8 mouse cellular contexts compared by ENCODE assay signal in genomic region chr2:110564673-110565627, GRCm38 (mm10). TPM values are rescaled to one million over a fixed set of nuclear protein-coding genes. Genes with fewer than 3 reads are reported as not detected.
DNase-seq lines count a peak whose midpoint lies in the region; ATAC-seq lines count a peak whose summit lies in the region.

No protein-coding gene starts in this region.

- ATAC-seq in embryonic facial prominence, embryonic 11.5 days (replicated peaks; ENCODE audit: insufficient number of reproducible peaks, low FRiP score, low TSS enrichment, low read depth): peak; percentile 82
- ATAC-seq in kidney, embryonic 14.5 days (ENCODE audit: low FRiP score, low TSS enrichment): peak; percentile 88
- peak; percentile 87 for ATAC-seq in limb, embryonic 11.5 days (ENCODE audit: insufficient number of reproducible peaks, low FRiP score, low TSS enrichment, low read depth)
- peak; percentile 84 for ATAC-seq in midbrain, embryonic 16.5 days

- H3K9me3 ChIP-seq in embryonic facial prominence, embryonic 11.5 days (replicated peaks; ENCODE audit: control insufficient read depth, low read length): no peaks in the 10 kb centered on the region
- H3K9me3 ChIP-seq in kidney, embryonic 14.5 days (ENCODE audit: control insufficient read depth, low read length): no peaks in the 10 kb centered on the region
- no peaks in the 10 kb centered on the region for H3K9me3 ChIP-seq in limb, embryonic 11.5 days (ENCODE audit: control insufficient read depth, low read length)
- H3K9me3 ChIP-seq in midbrain, embryonic 16.5 days (replicated peaks; ENCODE audit: control insufficient read depth, low read length, poor library complexity, severe bottlenecking): no peaks in the 10 kb centered on the region

- no peak overlapping the region for H3K9ac ChIP-seq in embryonic facial prominence, embryonic 11.5 days (replicated peaks; ENCODE audit: low read length)
- no peak overlapping the region for H3K9ac ChIP-seq in kidney, embryonic 14.5 days (ENCODE audit: low read depth, low read length)
- H3K9ac ChIP-seq in limb, embryonic 11.5 days (ENCODE audit: low read length): no peak overlapping the region
- H3K9ac ChIP-seq in midbrain, embryonic 16.5 days (ENCODE audit: low read depth, low read length): no peak overlapping the region

- no peak overlapping the region for H3K4me2 ChIP-seq in embryonic facial prominence, embryonic 11.5 days (ENCODE audit: low read depth, low read length)
- H3K4me2 ChIP-seq in kidney, embryonic 14.5 days (replicated peaks; ENCODE audit: low read depth, low read length): no peak overlapping the region
- no peak overlapping the region for H3K4me2 ChIP-seq in limb, embryonic 11.5 days (ENCODE audit: low read depth, severe bottlenecking)
- H3K4me2 ChIP-seq in midbrain, embryonic 16.5 days (ENCODE audit: low read length): no peak overlapping the region

- H3K4me1 ChIP-seq in embryonic facial prominence, embryonic 11.5 days (ENCODE audit: control insufficient read depth, insufficient read depth, low read length): no peaks in the 10 kb centered on the region
- H3K4me1 ChIP-seq in kidney, embryonic 14.5 days (ENCODE audit: control insufficient read depth, insufficient read depth, low read length): no peaks in the 10 kb centered on the region
- no peaks in the 10 kb centered on the region for H3K4me1 ChIP-seq in limb, embryonic 11.5 days (ENCODE audit: control insufficient read depth, insufficient read depth, low read length)
- no peaks in the 10 kb centered on the region for H3K4me1 ChIP-seq in midbrain, embryonic 16.5 days (ENCODE audit: control insufficient read depth, insufficient read depth, low read length)

- DNase-seq in urinary bladder, postnatal 14 days (ENCODE audit: low spot score): peak; percentile 71
- no peak for DNase-seq in urinary bladder, postnatal 10 days (ENCODE audit: low spot score)
- DNase-seq in embryonic facial prominence, embryonic 11.5 days (ENCODE audit: low spot score): peak; percentile 94
- DNase-seq in heart, adult 18-20 months: peak; percentile 33 to 78
- DNase-seq in limb, embryonic 11.5 days (ENCODE audit: low spot score): peak; percentile 84
- peak; percentile 6 for DNase-seq in testis, postnatal 14 days (ENCODE audit: low spot score)

- H3K27ac ChIP-seq in embryonic facial prominence, embryonic 11.5 days (replicated peaks; ENCODE audit: low read depth, low read length): no peak overlapping the region
- no peak overlapping the region for H3K27ac ChIP-seq in kidney, embryonic 14.5 days (ENCODE audit: low read depth, low read length)
- 0 out of 2 replicates have a peak overlapping the region, but pooled peaks have one; percentile 39 for H3K27ac ChIP-seq in limb, embryonic 11.5 days (replicated peaks; ENCODE audit: low read depth, low read length)
- no peak overlapping the region for H3K27ac ChIP-seq in midbrain, embryonic 16.5 days (ENCODE audit: low read length)

- no peak overlapping the region for H3K4me3 ChIP-seq in embryonic facial prominence, embryonic 11.5 days (ENCODE audit: low read depth, low read length)
- H3K4me3 ChIP-seq in kidney, embryonic 14.5 days (ENCODE audit: low read length): no peak overlapping the region
- H3K4me3 ChIP-seq in limb, embryonic 11.5 days (ENCODE audit: low read depth, low read length): no peak overlapping the region
- H3K4me3 ChIP-seq in midbrain, embryonic 16.5 days (ENCODE audit: low read depth, low read length): no peak overlapping the region

- no peaks in the 10 kb centered on the region for H3K36me3 ChIP-seq in embryonic facial prominence, embryonic 11.5 days (replicated peaks; ENCODE audit: control insufficient read depth, insufficient read depth, low read depth, low read length)
- H3K36me3 ChIP-seq in kidney, embryonic 14.5 days (ENCODE audit: control insufficient read depth, insufficient read depth, low read length): no peaks in the 10 kb centered on the region
- H3K36me3 ChIP-seq in limb, embryonic 11.5 days (ENCODE audit: control insufficient read depth, insufficient read depth, low read length): no peaks in the 10 kb centered on the region
- H3K36me3 ChIP-seq in midbrain, embryonic 16.5 days (ENCODE audit: control insufficient read depth, insufficient read depth, low read length): no peaks in the 10 kb centered on the region

- H3K27me3 ChIP-seq in embryonic facial prominence, embryonic 11.5 days (ENCODE audit: control insufficient read depth, insufficient read depth, low read length): no peaks in the 10 kb centered on the region
- no peaks in the 10 kb centered on the region for H3K27me3 ChIP-seq in kidney, embryonic 14.5 days (ENCODE audit: control insufficient read depth, insufficient read depth, low read length)
- H3K27me3 ChIP-seq in limb, embryonic 11.5 days (ENCODE audit: control insufficient read depth, insufficient read depth, low read length): no peaks in the 10 kb centered on the region
- no peaks in the 10 kb centered on the region for H3K27me3 ChIP-seq in midbrain, embryonic 16.5 days (ENCODE audit: control insufficient read depth, insufficient read depth, low read depth, low read length)

- 41% methylated on average over 5 of the region's 5 CpGs for WGBS in embryonic facial prominence, embryonic 11.5 days
- 32% methylated on average over 5 of the region's 5 CpGs for WGBS in kidney, embryonic 14.5 days
- 37% methylated on average over 5 of the region's 5 CpGs for WGBS in limb, embryonic 11.5 days
- 37% methylated on average over 5 of the region's 5 CpGs for WGBS in midbrain, embryonic 16.5 days

RNA-seq across cellular contexts. Expression of gene Slc5a12, which starts 32.1 kb away (rescaled TPM):
- polyA plus RNA-seq in embryonic facial prominence, embryonic 11.5 days (2014; fragmentation: Nextera tagmentation; extraction: Ambion mirVana): not detected in 2 replicates
- total RNA-seq in heart, adult 18-20 months (2021): not detected
- polyA plus RNA-seq in kidney, embryonic 14.5 days (2014; fragmentation: Nextera tagmentation; extraction: Ambion mirVana): 0.06 and 0.20 TPM in 2 replicates
- polyA plus RNA-seq in limb, embryonic 11.5 days (2014; fragmentation: Nextera tagmentation; extraction: Ambion mirVana): not detected in 2 replicates
- not detected in 2 replicates for polyA plus RNA-seq in midbrain, embryonic 16.5 days (2015; fragmentation: Nextera tagmentation; extraction: Ambion mirVana)
